Mouse (Mus musculus) MEL (cell line): Measurements from ENCODE around the gene Antxrl. TPM values are rescaled to one million over a fixed set of nuclear protein-coding genes. Genes with fewer than 3 reads are reported as not detected.

ENCODE experiments used
- DNase-seq: peaks from one replicate; pipeline ENCODE4 v3.0.0; 2011; ENCODE audit warnings: low read depth, low spot score
- H3K27ac ChIP-seq: 2 replicates; pipeline ENCODE4 v1.5.1; 2012; ENCODE audit warnings: low read depth, mild to moderate bottlenecking, control low read depth, low read length, moderate library complexity; ENCODE audit not compliant: control insufficient read depth
- H3K27me3 ChIP-seq, 2 experiments: fragments of 150-350 bp in 1 of 2; sonication (generic) in 1 of 2; 2 replicates each; pipeline ENCODE4 v1.6.1; 2012; ENCODE audit warnings: low read length in 2 of 2, mild to moderate bottlenecking in 2 of 2, improper control_type of control experiment in 1 of 2, moderate library complexity in 1 of 2; ENCODE audit not compliant: insufficient read depth in 2 of 2, control insufficient read depth in 1 of 2
- H3K36me3 ChIP-seq, 2 experiments: 2 replicates each; pipeline ENCODE4 v1.6.1; 2012 to 2014; ENCODE audit warnings: low read length in 2 of 2, improper control_type of control experiment in 1 of 2, inconsistent platforms in 1 of 2, mild to moderate bottlenecking in 1 of 2; ENCODE audit not compliant: insufficient read depth in 2 of 2, control insufficient read depth in 1 of 2
- H3K4me1 ChIP-seq, 2 experiments: fragments of 150-350 bp in 1 of 2; sonication (generic) in 1 of 2; 2 replicates each; pipeline ENCODE4 v1.6.1; 2012; ENCODE audit warnings: low read length in 2 of 2, improper control_type of control experiment in 1 of 2, mild to moderate bottlenecking in 1 of 2; ENCODE audit not compliant: insufficient read depth in 2 of 2, control insufficient read depth in 1 of 2
- H3K4me3 ChIP-seq, 2 experiments: fragments of 150-350 bp in 1 of 2; sonication (generic) in 1 of 2; 2 replicates each; pipeline ENCODE4 v1.5.1; 2012; ENCODE audit warnings: low read depth in 2 of 2, low read length in 2 of 2, mild to moderate bottlenecking in 2 of 2, moderate library complexity in 2 of 2, control low read depth in 1 of 2, improper control_type of control experiment in 1 of 2; ENCODE audit not compliant: control insufficient read depth in 1 of 2, insufficient read depth in 1 of 2
- H3K79me2 ChIP-seq: 2 replicates; pipeline ENCODE4 v1.6.1; 2012; ENCODE audit warnings: mild to moderate bottlenecking, low read length, moderate library complexity; ENCODE audit not compliant: control insufficient read depth, poor library complexity, insufficient read depth
- H3K9ac ChIP-seq: 2 replicates; pipeline ENCODE4 v1.6.1; 2012; ENCODE audit warnings: low read depth, mild to moderate bottlenecking, control low read depth, low read length, moderate library complexity; ENCODE audit not compliant: control insufficient read depth, poor library complexity, severe bottlenecking
- H3K9me3 ChIP-seq: fragments of 150-350 bp; sonication (generic); replicated peaks from 2 replicates; pipeline ENCODE4 v1.6.1; 2012; ENCODE audit warnings: mild to moderate bottlenecking, low read length, improper control_type of control experiment, moderate library complexity; ENCODE audit not compliant: insufficient read depth
- BHLHE40 ChIP-seq: IDR thresholded peaks from 2 replicates; pipeline ENCODE4 v1.6.1; 2012; ENCODE audit warnings: low read depth, mild to moderate bottlenecking, inconsistent platforms, low read length, improper control_type of control experiment, borderline replicate concordance
- CHD2 ChIP-seq: IDR thresholded peaks from 2 replicates; pipeline ENCODE4 v1.6.1; 2011; ENCODE audit warnings: low read length, improper control_type of control experiment
- CTCF ChIP-seq, 3 experiments: IDR thresholded peaks in 2 of 3; conservative IDR thresholded peaks in 1 of 3; 2 replicates each; pipeline ENCODE4 v1.5.1; 2011 to 2012; ENCODE audit warnings: low read length in 3 of 3, low read depth in 2 of 3, mild to moderate bottlenecking in 2 of 3, improper control_type of control experiment in 1 of 3, inconsistent platforms in 1 of 3, mixed read lengths in 1 of 3, moderate library complexity in 1 of 3; ENCODE audit not compliant: control insufficient read depth in 1 of 3, insufficient read depth in 1 of 3, poor library complexity in 1 of 3, severe bottlenecking in 1 of 3
- ELF1 ChIP-seq: IDR thresholded peaks from 2 replicates; pipeline ENCODE4 v1.6.1; 2014; ENCODE audit warnings: low read depth, mild to moderate bottlenecking, inconsistent platforms, low read length, improper control_type of control experiment, moderate library complexity
- EP300 ChIP-seq, 2 experiments: IDR thresholded peaks; 2 replicates each; pipeline ENCODE4 v1.6.1; 2011; ENCODE audit warnings: improper control_type of control experiment in 2 of 2, low read length in 2 of 2, low read depth in 1 of 2, mild to moderate bottlenecking in 1 of 2
- GABPA ChIP-seq: IDR thresholded peaks from 2 replicates; pipeline ENCODE4 v1.6.1; 2012; ENCODE audit warnings: low read depth, mild to moderate bottlenecking, inconsistent platforms, low read length, improper control_type of control experiment, moderate library complexity
- GATA1 ChIP-seq: IDR thresholded peaks from 2 replicates; pipeline ENCODE4 v1.6.1; 2011; ENCODE audit warnings: low read depth, low read length, improper control_type of control experiment
- MAX ChIP-seq: IDR thresholded peaks from 2 replicates; pipeline ENCODE4 v1.6.1; 2011; ENCODE audit warnings: low read length, improper control_type of control experiment
- MEF2A ChIP-seq: IDR thresholded peaks from 2 replicates; pipeline ENCODE4 v1.6.1; 2014; ENCODE audit warnings: low read depth, mild to moderate bottlenecking, inconsistent platforms, low read length, improper control_type of control experiment; ENCODE audit not compliant: poor library complexity, insufficient replicate concordance, severe bottlenecking; ENCODE audit errors: extremely low read depth
- MYB ChIP-seq: IDR thresholded peaks from 2 replicates; pipeline ENCODE4 v1.6.1; 2011; ENCODE audit warnings: mild to moderate bottlenecking, low read depth, low read length, improper control_type of control experiment
- NRF1 ChIP-seq: IDR thresholded peaks from 2 replicates; pipeline ENCODE4 v1.6.1; 2014; ENCODE audit warnings: low read depth, mild to moderate bottlenecking, inconsistent platforms, low read length, improper control_type of control experiment, moderate library complexity; ENCODE audit not compliant: poor library complexity, insufficient read depth, severe bottlenecking
- POLR2A ChIP-seq, 2 experiments: IDR thresholded peaks; 2 replicates each; pipeline ENCODE4 v1.6.1; 2011 to 2012; ENCODE audit warnings: low read length in 2 of 2, mild to moderate bottlenecking in 2 of 2, control low read depth in 1 of 2, improper control_type of control experiment in 1 of 2, low read depth in 1 of 2, moderate library complexity in 1 of 2; ENCODE audit not compliant: control insufficient read depth in 1 of 2, insufficient read depth in 1 of 2, poor library complexity in 1 of 2
- POLR2AphosphoS2 ChIP-seq: IDR thresholded peaks from 2 replicates; pipeline ENCODE4 v1.6.1; 2011; ENCODE audit warnings: low read length, improper control_type of control experiment
- RAD21 ChIP-seq: IDR thresholded peaks from 2 replicates; pipeline ENCODE4 v1.6.1; 2011; ENCODE audit warnings: mild to moderate bottlenecking, low read depth, low read length, improper control_type of control experiment
- SIN3A ChIP-seq: IDR thresholded peaks from 2 replicates; pipeline ENCODE4 v1.6.1; 2012; ENCODE audit warnings: low read length, improper control_type of control experiment, inconsistent platforms
- SMC3 ChIP-seq: IDR thresholded peaks from 2 replicates; pipeline ENCODE4 v1.6.1; 2011; ENCODE audit warnings: low read depth, low read length, improper control_type of control experiment
- TAL1 ChIP-seq: IDR thresholded peaks from 2 replicates; pipeline ENCODE4 v1.6.1; 2012; ENCODE audit warnings: mild to moderate bottlenecking, inconsistent platforms, low read length, moderate library complexity, mixed read lengths
- TCF12 ChIP-seq: IDR thresholded peaks from 2 replicates; pipeline ENCODE4 v1.6.1; 2014; ENCODE audit warnings: low read depth, mild to moderate bottlenecking, inconsistent platforms, low read length, improper control_type of control experiment, moderate library complexity
- ZMIZ1 ChIP-seq: IDR thresholded peaks from 2 replicates; pipeline ENCODE4 v1.6.1; 2012; ENCODE audit warnings: low read depth, mild to moderate bottlenecking, inconsistent platforms, low read length, improper control_type of control experiment, moderate library complexity
- ZNF384 ChIP-seq: IDR thresholded peaks from 2 replicates; pipeline ENCODE4 v1.6.1; 2012; ENCODE audit warnings: low read depth, mild to moderate bottlenecking, inconsistent platforms, low read length, improper control_type of control experiment
- polyA plus RNA-seq, 2 experiments: library from polyadenylated mRNA; stranded (reverse) in 1 of 2; unstranded in 1 of 2; fragments of >175 nt in 1 of 2; fragments of >200 nt in 1 of 2; gene quantifications; 2 replicates each; pipeline versions ENCODE4 v1.2.1 to v1.2.4; 2012; ENCODE audit warnings: low replicate concordance in 2 of 2, low read depth in 1 of 2; ENCODE audit not compliant: insufficient read length in 2 of 2, insufficient read depth in 1 of 2, missing spikeins in 1 of 2
- total RNA-seq: library from RNA; depleted of rRNA; stranded (reverse); fragments of 300-350 nt; gene quantifications from 2 replicates; pipeline ENCODE4 v1.2.3, GENCODE M21; 2012

The Antxrl gene
- total and polyA plus RNA-seq, 3 experiments = not detected

DNA sequence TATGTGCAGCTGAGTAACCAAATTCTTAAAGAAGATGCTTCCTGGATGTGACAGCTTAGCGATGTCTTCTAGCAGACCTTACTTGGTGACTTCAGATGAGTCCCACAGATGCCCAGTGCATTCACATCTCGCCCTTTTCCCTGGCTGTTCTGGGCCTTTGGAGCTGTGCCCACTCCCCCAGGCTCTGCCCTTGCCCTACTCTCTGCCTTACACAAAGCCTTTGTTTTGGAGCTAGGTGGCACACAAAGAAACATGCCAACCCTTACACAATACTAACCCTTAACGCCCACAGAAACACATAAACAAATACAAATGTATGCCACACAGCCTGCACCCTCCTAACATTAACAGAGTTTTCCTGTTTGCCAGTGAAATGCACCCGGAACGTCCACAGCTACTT lies 43.7 kb downstream of the Antxrl start:
- H3K4me3 ChIP-seq = no peak overlapping the region
- H3K36me3 ChIP-seq = no peaks in the 10 kb centered on the region
- H3K9ac ChIP-seq = no peak overlapping the region
- no peaks in the 10 kb centered on the region for H3K4me1 ChIP-seq
- no peak for DNase-seq
- no peaks in the 10 kb centered on the region for H3K9me3 ChIP-seq
- no peaks in the 10 kb centered on the region for H3K79me2 ChIP-seq
- TF ChIP-seq MEF2A (no peak), TCF12 (no peak), BHLHE40 (no peak), CTCF (IDR thresholded peaks at IDR 0.05 in 2 of 3, conservative IDR thresholded peaks at IDR 0.05 in 1 of 3; ENCODE audit: control insufficient read depth in 1 of 3, insufficient read depth in 1 of 3, low read depth in 2 of 3, low read length in 3 of 3, poor library complexity in 1 of 3, severe bottlenecking in 1 of 3) (no peak), TAL1 (no peak), SMC3 (no peak), RAD21 (no peak), POLR2AphosphoS2 (no peak), ZMIZ1 (no peak), MYB (no peak), EP300 (IDR thresholded peaks at IDR 0.05; ENCODE audit: low read depth in 1 of 2, low read length in 2 of 2) (no peak), CHD2 (no peak)
- no peaks in the 10 kb centered on the region for H3K27me3 ChIP-seq
- no peak overlapping the region for H3K27ac ChIP-seq

DNA sequence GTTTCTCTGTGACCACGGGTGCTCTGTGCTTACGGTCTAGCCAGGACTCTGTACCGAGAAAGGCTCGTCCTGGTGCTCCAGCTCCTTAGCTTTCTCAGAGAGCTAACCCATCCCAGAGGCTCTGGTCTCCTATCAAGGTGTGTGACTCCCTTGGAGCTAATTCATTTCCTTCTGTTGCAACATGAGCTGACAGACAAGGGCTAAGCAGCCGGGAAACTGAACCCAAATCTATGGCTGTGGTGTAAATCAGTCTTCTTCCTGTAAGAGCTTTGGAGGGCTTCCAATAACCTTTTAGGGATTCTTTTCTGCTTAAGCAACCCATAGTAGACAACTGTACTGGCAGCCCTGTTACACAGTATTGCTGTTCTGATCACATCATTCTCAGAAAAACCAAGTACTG lies 50.1 kb downstream of the Antxrl start, which contains the start of gene A630023A22Rik:
Gene A630023A22Rik (minus strand): TSS at position 154 of the 400 bp plus-strand sequence.
- H3K27ac ChIP-seq = no peak within 1 kb of the TSS
- no peak for TF ChIP-seq ZNF384
- TF ChIP-seq NRF1 = no peak
- TF ChIP-seq GATA1 = no peak
- TF ChIP-seq MAX = no peak
- no peak for TF ChIP-seq TAL1
- TF ChIP-seq GABPA = no peak
- no peak for TF ChIP-seq SIN3A
- no peak for TF ChIP-seq ELF1
- TF ChIP-seq POLR2A (IDR thresholded peaks at IDR 0.05; ENCODE audit: control insufficient read depth in 1 of 2, insufficient read depth in 1 of 2, low read depth in 1 of 2, low read length in 2 of 2, poor library complexity in 1 of 2) = no peak
- no peak for TF ChIP-seq RAD21
- TF ChIP-seq, all 39 proteins: peak for 0
- Histone ChIP-seq H3K79me2 (no peaks in the 10 kb centered on the region), H3K36me3 (no peaks in the 10 kb centered on the region), H3K9ac (no peak within 1 kb of the TSS), H3K9me3 (no peaks in the 10 kb centered on the region), H3K4me3 (no peak within 1 kb of the TSS), H3K27me3 (no peaks in the 10 kb centered on the region; a peak in 1 of 4 replicates), H3K4me1 (no peaks in the 10 kb centered on the region)
- no peak for DNase-seq
